Mouse (Mus musculus): ENCODE results near the gene Folr1.

DNA sequence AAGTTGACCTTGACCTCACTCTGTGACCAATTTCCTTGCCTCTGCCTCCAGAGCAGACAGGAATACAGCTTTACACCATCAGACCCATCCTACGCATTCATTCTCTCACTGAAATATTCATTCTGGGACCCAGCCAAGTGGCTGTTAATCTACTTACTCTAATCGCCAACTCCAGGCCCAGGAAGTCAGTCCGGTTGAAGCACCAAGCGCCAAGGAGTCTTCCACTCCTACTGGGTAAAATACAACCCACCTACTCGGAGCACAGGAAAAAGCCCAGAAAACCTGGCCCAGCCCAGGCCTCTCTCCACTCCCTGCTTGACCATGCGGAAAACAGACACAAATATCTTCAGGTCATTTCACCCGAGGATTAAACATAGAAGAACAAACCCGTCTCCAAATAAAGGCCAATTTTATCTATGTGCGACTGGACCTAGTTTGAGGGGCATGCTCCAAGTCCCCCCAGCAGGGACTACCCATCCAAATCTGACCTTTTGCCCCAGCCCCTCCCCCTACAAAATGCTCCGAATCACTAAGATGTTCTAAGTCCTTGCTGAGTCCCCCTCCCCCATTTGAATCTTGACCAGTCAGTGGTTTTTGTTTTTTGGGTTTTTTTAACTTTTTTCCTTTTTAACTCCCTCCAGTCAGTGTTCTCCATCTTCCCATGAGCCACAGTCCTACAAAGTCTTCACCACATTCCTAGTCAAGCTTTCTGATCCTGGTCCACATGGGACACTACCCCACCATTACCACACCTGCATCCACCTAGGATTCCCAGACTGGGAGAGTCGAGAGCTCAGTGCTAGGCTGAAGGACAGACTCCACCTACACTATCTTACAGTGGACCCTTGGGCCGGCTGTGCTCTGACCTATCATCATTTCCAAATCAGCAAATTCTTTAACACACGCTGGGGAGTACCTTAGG lies 2.1 kb downstream of the Folr1 start:
- TF ChIP-seq GATA1 (IDR thresholded peaks at IDR 0.05; ENCODE audit: borderline replicate concordance, low read length) (no peak), FLI1 (IDR thresholded peaks at IDR 0.05; ENCODE audit: low read length) (no peak)
